In the genomic region with DNA sequence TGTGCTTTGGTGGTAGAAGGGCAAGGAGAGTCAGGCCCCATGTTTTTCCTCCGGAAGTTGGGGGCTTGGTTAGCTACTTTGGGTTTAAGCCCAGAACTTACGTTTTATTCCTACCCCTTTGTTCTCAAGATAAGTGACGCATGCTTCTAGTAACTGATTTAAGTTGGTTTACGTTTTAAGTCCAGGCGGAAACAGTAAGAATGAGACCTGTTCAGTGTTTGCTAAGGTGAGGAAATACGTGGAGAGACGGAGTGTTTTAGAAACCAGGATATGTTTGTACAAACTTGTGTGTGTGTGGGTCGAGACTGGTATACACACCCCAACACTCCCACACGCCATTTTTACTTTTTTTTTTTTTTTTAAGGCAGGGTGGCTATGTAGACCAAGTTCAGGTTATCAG, we compare ENCODE assay signal across 16 mouse cellular contexts. TPM values are rescaled to one million over a fixed set of nuclear protein-coding genes. Genes with fewer than 3 reads are reported as not detected.
DNase-seq lines count a peak whose midpoint lies in the region; ATAC-seq and TF ChIP-seq lines count a peak whose summit lies in the region.
"Had no signal": no experiment of that assay in that cellular context is flagged by ENCODE, and none has a peak within 500 bp of the region (broad histone marks: within the 10 kb centered on the region; RNA-seq: fewer than 3 reads in every experiment).

No protein-coding gene starts in this region.

- H3K4me3 ChIP-seq in hindbrain, embryonic 13.5 days: peak overlapping the region; percentile 80
- no peak overlapping the region for H3K4me3 ChIP-seq in hindbrain, embryonic 10.5 days
- H3K4me3 ChIP-seq in ES-Bruce4 (ENCODE audit: low read depth, low read length): peak overlapping the region; percentile 32
- no peak overlapping the region for H3K4me3 ChIP-seq in limb, embryonic 15.5 days

- no peak for TF ChIP-seq EP300 in ES-Bruce4 (IDR thresholded peaks at IDR 0.05; ENCODE audit: insufficient read depth, low read depth, low read length)

- ATAC-seq in hindbrain, embryonic 13.5 days (ENCODE audit: low FRiP score): no peak
- no peak for ATAC-seq in limb, embryonic 15.5 days (ENCODE audit: insufficient number of reproducible peaks, low FRiP score, low TSS enrichment, low read depth)
- no peak for ATAC-seq in megakaryocyte progenitor cell, adult 5-6 weeks (replicated peaks; ENCODE audit: poor library complexity)
- ATAC-seq: activated CD4-positive, CD25-positive, alpha-beta regulatory T cell, adult 4 months; inflammation-experienced regulatory T-cells, adult 6 months had no signal

- no peaks in the 10 kb centered on the region for H3K27me3 ChIP-seq in hindbrain, embryonic 13.5 days
- no peaks in the 10 kb centered on the region for H3K27me3 ChIP-seq in hindbrain, embryonic 10.5 days (ENCODE audit: insufficient read depth, poor library complexity, severe bottlenecking)
- H3K27me3 ChIP-seq in ES-Bruce4 (ENCODE audit: control insufficient read depth, insufficient read depth, low read length, poor library complexity, severe bottlenecking): no peaks in the 10 kb centered on the region
- no peaks in the 10 kb centered on the region for H3K27me3 ChIP-seq in limb, embryonic 15.5 days

- no peak overlapping the region for H3K27ac ChIP-seq in hindbrain, embryonic 13.5 days
- no peak overlapping the region for H3K27ac ChIP-seq in hindbrain, embryonic 10.5 days
- H3K27ac ChIP-seq in ES-Bruce4 (ENCODE audit: insufficient read depth, low read length): peak overlapping the region; percentile 2
- H3K27ac ChIP-seq in limb, embryonic 15.5 days: 0 out of 2 replicates have a peak overlapping the region, but pooled peaks have one; percentile 17

- peaks cover 38% of the 10 kb centered on the region for H3K4me1 ChIP-seq in hindbrain, embryonic 13.5 days (replicated peaks)
- peaks cover 13% of the 10 kb centered on the region for H3K4me1 ChIP-seq in hindbrain, embryonic 10.5 days (replicated peaks)
- H3K4me1 ChIP-seq in ES-Bruce4 (ENCODE audit: control insufficient read depth, insufficient read depth, low read length): peaks cover 2% of the 10 kb centered on the region
- H3K4me1 ChIP-seq in limb, embryonic 15.5 days: peaks cover 10% of the 10 kb centered on the region; the same call in 1 of the 2 replicates

- H3K9me3 ChIP-seq in hindbrain, embryonic 13.5 days: no peaks in the 10 kb centered on the region
- no peaks in the 10 kb centered on the region for H3K9me3 ChIP-seq in hindbrain, embryonic 10.5 days
- H3K9me3 ChIP-seq in ES-Bruce4 (replicated peaks; ENCODE audit: control insufficient read depth, insufficient read depth, low read length, poor library complexity, severe bottlenecking): no peaks in the 10 kb centered on the region
- no peaks in the 10 kb centered on the region for H3K9me3 ChIP-seq in limb, embryonic 15.5 days

- no peak for TF ChIP-seq POLR2A in ES-Bruce4 (IDR thresholded peaks at IDR 0.05; ENCODE audit: insufficient read depth, low read length)

- 0 out of 2 replicates have a peak overlapping the region, but pooled peaks have one; percentile 74 for H3K9ac ChIP-seq in hindbrain, embryonic 13.5 days
- peak overlapping the region; percentile 62 for H3K9ac ChIP-seq in ES-Bruce4 (ENCODE audit: low read depth, poor library complexity, severe bottlenecking)
- no peak overlapping the region for H3K9ac ChIP-seq in limb, embryonic 15.5 days

- peak overlapping the region; percentile 75 for H3K4me2 ChIP-seq in hindbrain, embryonic 13.5 days
- no peak overlapping the region for H3K4me2 ChIP-seq in limb, embryonic 15.5 days

- TF ChIP-seq CTCF in ES-Bruce4 (IDR thresholded peaks at IDR 0.05; ENCODE audit: low read depth, low read length): no peak

- no peak for DNase-seq in hindbrain, embryonic 10.5 days (ENCODE audit: low spot score)
- DNase-seq in CD4-positive helper T cell, adult 2 months (ENCODE audit: low read depth, low spot score): peak; percentile 38
- DNase-seq in layer of hippocampus, adult 11-12 months (ENCODE audit: low spot score): no peak
- no peak for DNase-seq in kidney, postnatal 10 days
- DNase-seq: cerebellum, adult 8-10 months; heart, adult 18-20 months; kidney, postnatal 14 days; lung, adult 18-20 months; thymus, adult 18-20 months had no signal

- peaks cover 36% of the 10 kb centered on the region for H3K36me3 ChIP-seq in hindbrain, embryonic 13.5 days
- peaks cover 21% of the 10 kb centered on the region for H3K36me3 ChIP-seq in hindbrain, embryonic 10.5 days
- H3K36me3 ChIP-seq in ES-Bruce4 (ENCODE audit: control insufficient read depth, insufficient read depth, low read length, poor library complexity, severe bottlenecking): peaks cover 30% of the 10 kb centered on the region
- peaks cover 30% of the 10 kb centered on the region for H3K36me3 ChIP-seq in limb, embryonic 15.5 days

- 93% methylated on average over 9 of the region's 9 CpGs for WGBS in hindbrain, embryonic 13.5 days
- 93% methylated on average over 9 of the region's 9 CpGs for WGBS in hindbrain, embryonic 10.5 days
- 81% methylated on average over 9 of the region's 9 CpGs for WGBS in limb, embryonic 15.5 days

RNA-seq across cellular contexts. Expression of a gene that starts 3.3 kb away (rescaled TPM):
- polyA plus RNA-seq in hindbrain, embryonic 13.5 days (2015; fragmentation: Nextera tagmentation; extraction: Ambion mirVana): 53.7 and 58.8 TPM in 2 replicates
- polyA plus RNA-seq in hindbrain, embryonic 10.5 days (2016; fragmentation: Nextera tagmentation; extraction: Ambion mirVana): 15.2 and 22.6 TPM in 2 replicates
- 48.2 and 54.6 TPM in 2 replicates for polyA plus RNA-seq in ES-Bruce4 (2011; ENCODE audit: insufficient read depth, insufficient read length, low read depth, missing spikeins)
- 21.2 and 21.4 TPM in 2 replicates for polyA plus RNA-seq in limb, embryonic 15.5 days (2015; fragmentation: Nextera tagmentation; extraction: Ambion mirVana)
- 12.7 and 14.0 TPM in 2 replicates for total RNA-seq in megakaryocyte progenitor cell, adult 5-6 weeks (2015)
- 13.0 and 14.2 TPM in 2 replicates for total RNA-seq in megakaryocyte progenitor cell, adult 5-6 weeks (2017)

RNA-seq across cellular contexts. Expression of a gene that starts 5.9 kb away (rescaled TPM):
- 3.6 and 4.0 TPM in 2 replicates for polyA plus RNA-seq in hindbrain, embryonic 13.5 days (2015; fragmentation: Nextera tagmentation; extraction: Ambion mirVana)
- polyA plus RNA-seq in hindbrain, embryonic 10.5 days (2016; fragmentation: Nextera tagmentation; extraction: Ambion mirVana): 0.39 and 0.84 TPM in 2 replicates
- polyA plus RNA-seq in ES-Bruce4 (2011; ENCODE audit: insufficient read depth, insufficient read length, low read depth, missing spikeins): 0.57 TPM in 1 of 2 replicates, not detected in the other
- polyA plus RNA-seq in limb, embryonic 15.5 days (2015; fragmentation: Nextera tagmentation; extraction: Ambion mirVana): 0.79 and 0.96 TPM in 2 replicates
- total RNA-seq in megakaryocyte progenitor cell, adult 5-6 weeks (2015): 0.39 and 2.0 TPM in 2 replicates
- total RNA-seq in megakaryocyte progenitor cell, adult 5-6 weeks (2017): 0.04 and 0.68 TPM in 2 replicates
- polyA plus RNA-seq: small intestine, adult 2 months had no signal

RNA-seq across cellular contexts. Expression of a gene that starts 44.7 kb away (rescaled TPM):
- 39.0 and 40.9 TPM in 2 replicates for polyA plus RNA-seq in hindbrain, embryonic 13.5 days (2015; fragmentation: Nextera tagmentation; extraction: Ambion mirVana)
- polyA plus RNA-seq in hindbrain, embryonic 10.5 days (2016; fragmentation: Nextera tagmentation; extraction: Ambion mirVana): 13.5 and 13.7 TPM in 2 replicates
- 16.2 and 17.7 TPM in 2 replicates for polyA plus RNA-seq in ES-Bruce4 (2011; ENCODE audit: insufficient read depth, insufficient read length, low read depth, missing spikeins)
- 25.7 and 26.0 TPM in 2 replicates for polyA plus RNA-seq in limb, embryonic 15.5 days (2015; fragmentation: Nextera tagmentation; extraction: Ambion mirVana)
- total RNA-seq in megakaryocyte progenitor cell, adult 5-6 weeks (2015): 12.0 and 13.4 TPM in 2 replicates
- 11.7 and 11.9 TPM in 2 replicates for total RNA-seq in megakaryocyte progenitor cell, adult 5-6 weeks (2017)

Comparison
In these comparisons a context has a peak if more than half of its experiments do, and no peak if none do; other contexts are left out.
1. H3K4me3 ChIP-seq: peak in hindbrain, embryonic 13.5 days (single experiment) and ES-Bruce4 (single experiment); none in hindbrain, embryonic 10.5 days (single experiment) and limb, embryonic 15.5 days (single experiment).
2. H3K27ac ChIP-seq: peak in ES-Bruce4 (single experiment) and limb, embryonic 15.5 days (single experiment); none in hindbrain, embryonic 13.5 days (single experiment) and hindbrain, embryonic 10.5 days (single experiment).